Mouse (Mus musculus): ENCODE results near the gene Trim6. TPM values are rescaled to one million over a fixed set of nuclear protein-coding genes. Genes with fewer than 3 reads are reported as not detected.

The Trim6 gene
- total RNA-seq (2014; fragmentation: Nextera tagmentation) (0.23 TPM in 1 of 2 replicates, not detected in the other), total RNA-seq (2017) (0.05 TPM in 1 of 2 replicates, not detected in the other), polyA plus RNA-seq (2012) (not detected in 2 replicates)

- TF ChIP-seq GATA2 (IDR thresholded peaks at IDR 0.05; ENCODE audit: borderline replicate concordance, low read depth, low read length): no peak
- TF ChIP-seq POLR2AphosphoS5 (IDR thresholded peaks at IDR 0.05; ENCODE audit: insufficient replicate concordance, low read depth, low read length): no peak
- TF ChIP-seq TAL1 (conservative IDR thresholded peaks at IDR 0.05; ENCODE audit: low read depth, low read length): no peak
- TF ChIP-seq CTCF (IDR thresholded peaks at IDR 0.05; ENCODE audit: low read depth, low read length): no peak
- TF ChIP-seq GATA1 (IDR thresholded peaks at IDR 0.05; ENCODE audit: borderline replicate concordance, low read length): no peak
- DNase-seq (ENCODE audit: low spot score) (no peak), ATAC-seq (ENCODE audit: extremely low read depth, insufficient number of reproducible peaks, low FRiP score, poor library complexity, severe bottlenecking) (no peak)
- H3K9me3 ChIP-seq (replicated peaks): no peaks in the 10 kb centered on the region
- H3K36me3 ChIP-seq (replicated peaks): no peaks in the 10 kb centered on the region
- peaks cover 25% of the 10 kb centered on the region for H3K27me3 ChIP-seq (ENCODE audit: insufficient read depth, low read length)
- H3K4me1 ChIP-seq (ENCODE audit: insufficient read depth, low read depth, low read length): 0 out of 2 replicates have a peak, but pooled peaks cover 2% of the 10 kb centered on the region
- no peak within 1 kb of the TSS for H3K4me3 ChIP-seq (ENCODE audit: low read depth, low read length)
These were observed at the start of gene Trim6 for GRCm38 (mm10) chr7:104218701-104219569. Gene Trim6 (plus strand): TSS chr7:104218793.

GRCm38 (mm10) chr7:104169634-104170204 is 48.9 kb upstream of the Trim6 start:
- TF ChIP-seq GATA2 (IDR thresholded peaks at IDR 0.05; ENCODE audit: borderline replicate concordance, low read depth, low read length) (no peak), GATA1 (IDR thresholded peaks at IDR 0.05; ENCODE audit: borderline replicate concordance, low read length) (no peak), POLR2AphosphoS5 (IDR thresholded peaks at IDR 0.05; ENCODE audit: insufficient replicate concordance, low read depth, low read length) (no peak)
- DNase-seq (ENCODE audit: low spot score): peak; percentile 2
- no peak for ATAC-seq (ENCODE audit: extremely low read depth, insufficient number of reproducible peaks, low FRiP score, poor library complexity, severe bottlenecking)

GRCm38 (mm10) chr7:104175085-104175484 is 43.5 kb upstream of the Trim6 start:
- H3K4me3 ChIP-seq (ENCODE audit: low read depth, low read length): no peak overlapping the region
- TF ChIP-seq POLR2AphosphoS5 (IDR thresholded peaks at IDR 0.05; ENCODE audit: insufficient replicate concordance, low read depth, low read length) (no peak), GATA2 (IDR thresholded peaks at IDR 0.05; ENCODE audit: borderline replicate concordance, low read depth, low read length) (no peak), GATA1 (IDR thresholded peaks at IDR 0.05; ENCODE audit: borderline replicate concordance, low read length) (no peak), TAL1 (conservative IDR thresholded peaks at IDR 0.05; ENCODE audit: low read depth, low read length) (no peak), CTCF (IDR thresholded peaks at IDR 0.05; ENCODE audit: low read depth, low read length) (no peak)
- DNase-seq (ENCODE audit: low spot score) (no peak), ATAC-seq (ENCODE audit: extremely low read depth, insufficient number of reproducible peaks, low FRiP score, poor library complexity, severe bottlenecking) (no peak)
- H3K36me3 ChIP-seq (replicated peaks): no peaks in the 10 kb centered on the region
- no peaks in the 10 kb centered on the region for H3K4me1 ChIP-seq (ENCODE audit: insufficient read depth, low read depth, low read length)
- no peaks in the 10 kb centered on the region for H3K9me3 ChIP-seq (replicated peaks)
- H3K27me3 ChIP-seq (ENCODE audit: insufficient read depth, low read length): no peaks in the 10 kb centered on the region

More at GRCm38 (mm10) chr7:104169634-104170204, 48.9 kb upstream of the Trim6 start:
- H3K27me3 ChIP-seq (ENCODE audit: insufficient read depth, low read length): 0 out of 2 replicates have a peak, but pooled peaks cover 3% of the 10 kb centered on the region
- no peak overlapping the region for H3K4me3 ChIP-seq (ENCODE audit: low read depth, low read length)
- no peaks in the 10 kb centered on the region for H3K4me1 ChIP-seq (ENCODE audit: insufficient read depth, low read depth, low read length)
- H3K36me3 ChIP-seq (replicated peaks): no peaks in the 10 kb centered on the region
- H3K9me3 ChIP-seq (replicated peaks): no peaks in the 10 kb centered on the region

- no peaks in the 10 kb centered on the region for H3K36me3 ChIP-seq (replicated peaks)
- TF ChIP-seq GATA2 (IDR thresholded peaks at IDR 0.05; ENCODE audit: borderline replicate concordance, low read depth, low read length) (no peak), GATA1 (IDR thresholded peaks at IDR 0.05; ENCODE audit: borderline replicate concordance, low read length) (no peak), TAL1 (conservative IDR thresholded peaks at IDR 0.05; ENCODE audit: low read depth, low read length) (no peak), POLR2AphosphoS5 (IDR thresholded peaks at IDR 0.05; ENCODE audit: insufficient replicate concordance, low read depth, low read length) (no peak), CTCF (IDR thresholded peaks at IDR 0.05; ENCODE audit: low read depth, low read length) (no peak)
- ATAC-seq (ENCODE audit: extremely low read depth, insufficient number of reproducible peaks, low FRiP score, poor library complexity, severe bottlenecking) (no peak), DNase-seq (ENCODE audit: low spot score) (no peak)
- no peaks in the 10 kb centered on the region for H3K9me3 ChIP-seq (replicated peaks)
- H3K4me3 ChIP-seq (ENCODE audit: low read depth, low read length): no peak overlapping the region
- no peaks in the 10 kb centered on the region for H3K4me1 ChIP-seq (ENCODE audit: insufficient read depth, low read depth, low read length)
- no peaks in the 10 kb centered on the region for H3K27me3 ChIP-seq (ENCODE audit: insufficient read depth, low read length)
These were observed 40.1 kb upstream of the Trim6 start for GRCm38 (mm10) chr7:104178422-104179054.

GRCm38 (mm10) chr7:104179074-104179473 is 39.5 kb upstream of the Trim6 start:
- Histone ChIP-seq H3K4me3 (ENCODE audit: low read depth, low read length) (no peak overlapping the region), H3K27me3 (ENCODE audit: insufficient read depth, low read length) (no peaks in the 10 kb centered on the region), H3K36me3 (replicated peaks) (no peaks in the 10 kb centered on the region), H3K4me1 (ENCODE audit: insufficient read depth, low read depth, low read length) (no peaks in the 10 kb centered on the region), H3K9me3 (replicated peaks) (no peaks in the 10 kb centered on the region)
- ATAC-seq (ENCODE audit: extremely low read depth, insufficient number of reproducible peaks, low FRiP score, poor library complexity, severe bottlenecking) (no peak), DNase-seq (ENCODE audit: low spot score) (no peak)
- TF ChIP-seq CTCF (IDR thresholded peaks at IDR 0.05; ENCODE audit: low read depth, low read length): no peak
- TF ChIP-seq GATA2 (IDR thresholded peaks at IDR 0.05; ENCODE audit: borderline replicate concordance, low read depth, low read length): no peak
- TF ChIP-seq GATA1 (IDR thresholded peaks at IDR 0.05; ENCODE audit: borderline replicate concordance, low read length): no peak
- no peak for TF ChIP-seq TAL1 (conservative IDR thresholded peaks at IDR 0.05; ENCODE audit: low read depth, low read length)
- TF ChIP-seq POLR2AphosphoS5 (IDR thresholded peaks at IDR 0.05; ENCODE audit: insufficient replicate concordance, low read depth, low read length): no peak

- H3K9me3 ChIP-seq (replicated peaks): no peaks in the 10 kb centered on the region
- TF ChIP-seq TAL1 (conservative IDR thresholded peaks at IDR 0.05; ENCODE audit: low read depth, low read length): no peak
- TF ChIP-seq GATA1 (IDR thresholded peaks at IDR 0.05; ENCODE audit: borderline replicate concordance, low read length): no peak
- TF ChIP-seq CTCF (IDR thresholded peaks at IDR 0.05; ENCODE audit: low read depth, low read length): no peak
- TF ChIP-seq POLR2AphosphoS5 (IDR thresholded peaks at IDR 0.05; ENCODE audit: insufficient replicate concordance, low read depth, low read length): no peak
- TF ChIP-seq GATA2 (IDR thresholded peaks at IDR 0.05; ENCODE audit: borderline replicate concordance, low read depth, low read length): no peak
- no peaks in the 10 kb centered on the region for H3K36me3 ChIP-seq (replicated peaks)
- no peaks in the 10 kb centered on the region for H3K4me1 ChIP-seq (ENCODE audit: insufficient read depth, low read depth, low read length)
- ATAC-seq (ENCODE audit: extremely low read depth, insufficient number of reproducible peaks, low FRiP score, poor library complexity, severe bottlenecking) (no peak), DNase-seq (ENCODE audit: low spot score) (no peak)
- H3K4me3 ChIP-seq (ENCODE audit: low read depth, low read length): no peak within 1 kb of the TSS
- no peaks in the 10 kb centered on the region for H3K27me3 ChIP-seq (ENCODE audit: insufficient read depth, low read length)
These were observed 35.3 kb upstream of the Trim6 start, which contains the start of gene Olfr648 for GRCm38 (mm10) chr7:104183292-104183691. Gene Olfr648 (minus strand): TSS chr7:104183392.
